Mouse (Mus musculus) urinary bladder, postnatal 10 days (tissue): ENCODE results near the gene Cotl1.

Experiments used
- DNase-seq: peaks from one replicate; pipeline ENCODE4 v3.0.0; 2022; ENCODE audit warnings: low spot score

The Cotl1 gene

GRCm38 (mm10) chr8:119817446-119817845 lies 22.9 kb downstream of the Cotl1 start:
- no peak for DNase-seq

GRCm38 (mm10) chr8:119816219-119816618 lies 24.1 kb downstream of the Cotl1 start:
- no peak for DNase-seq

DNA sequence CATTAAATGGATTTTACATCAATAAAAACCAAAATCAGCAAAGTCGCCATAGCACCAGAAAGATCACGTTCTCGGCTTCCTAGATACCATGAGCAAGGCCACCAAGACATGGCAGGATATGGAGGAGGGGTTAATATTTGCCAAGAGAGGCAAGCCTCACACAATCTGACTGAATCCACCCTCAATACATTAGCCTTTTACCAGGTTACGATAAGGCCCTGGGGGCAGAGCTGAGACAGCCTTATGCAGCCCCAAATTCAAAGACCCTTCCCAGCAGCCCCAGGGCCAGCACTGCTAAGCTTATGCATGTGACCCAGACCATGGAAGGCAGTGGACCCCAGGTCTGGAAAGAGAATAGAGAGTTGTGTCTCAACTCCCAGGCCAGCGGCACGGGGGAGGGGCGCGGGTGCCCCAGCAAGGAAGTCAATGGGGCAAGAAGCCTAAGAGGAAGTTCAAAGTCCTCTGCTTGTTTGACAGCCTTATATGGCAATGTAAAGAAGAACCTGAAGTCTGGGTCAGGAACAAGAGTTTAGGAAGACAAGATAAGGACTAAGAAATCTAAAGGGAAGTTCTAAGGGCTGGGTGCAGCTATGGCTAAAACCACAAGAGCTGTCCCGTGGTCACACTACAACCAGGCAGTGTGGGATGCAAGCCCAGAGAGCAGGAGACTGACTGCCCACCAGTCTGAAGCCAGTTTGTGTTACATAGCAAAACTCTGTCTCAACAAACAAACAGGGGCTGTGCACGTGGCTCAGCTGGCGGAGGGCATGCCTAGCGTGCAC lies 27.5 kb downstream of the Cotl1 start:
- DNase-seq = no peak

DNA sequence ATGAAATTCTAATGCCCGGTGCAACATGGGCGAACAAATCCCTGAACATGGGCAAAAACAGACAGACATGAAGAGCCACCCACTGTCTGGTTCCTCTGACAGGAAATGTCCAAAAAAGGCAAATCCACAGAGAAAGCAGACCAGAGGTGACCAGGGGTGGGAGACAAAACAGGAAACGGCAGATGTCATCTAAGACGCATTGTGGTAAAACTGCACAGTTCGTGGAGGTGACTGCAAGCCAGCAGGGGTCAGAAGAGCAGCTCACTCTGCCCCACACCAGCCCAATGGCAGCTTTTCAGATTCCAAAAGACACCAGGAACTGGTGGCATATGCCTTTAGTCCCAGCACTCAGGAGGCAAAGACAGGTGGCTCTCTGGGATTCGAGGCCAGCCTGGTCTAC lies 28.4 kb downstream of the Cotl1 start:
- no peak for DNase-seq

- DNase-seq = no peak
Measured at GRCm38 (mm10) chr8:119810953-119811499, 29.3 kb downstream of the Cotl1 start.

DNA sequence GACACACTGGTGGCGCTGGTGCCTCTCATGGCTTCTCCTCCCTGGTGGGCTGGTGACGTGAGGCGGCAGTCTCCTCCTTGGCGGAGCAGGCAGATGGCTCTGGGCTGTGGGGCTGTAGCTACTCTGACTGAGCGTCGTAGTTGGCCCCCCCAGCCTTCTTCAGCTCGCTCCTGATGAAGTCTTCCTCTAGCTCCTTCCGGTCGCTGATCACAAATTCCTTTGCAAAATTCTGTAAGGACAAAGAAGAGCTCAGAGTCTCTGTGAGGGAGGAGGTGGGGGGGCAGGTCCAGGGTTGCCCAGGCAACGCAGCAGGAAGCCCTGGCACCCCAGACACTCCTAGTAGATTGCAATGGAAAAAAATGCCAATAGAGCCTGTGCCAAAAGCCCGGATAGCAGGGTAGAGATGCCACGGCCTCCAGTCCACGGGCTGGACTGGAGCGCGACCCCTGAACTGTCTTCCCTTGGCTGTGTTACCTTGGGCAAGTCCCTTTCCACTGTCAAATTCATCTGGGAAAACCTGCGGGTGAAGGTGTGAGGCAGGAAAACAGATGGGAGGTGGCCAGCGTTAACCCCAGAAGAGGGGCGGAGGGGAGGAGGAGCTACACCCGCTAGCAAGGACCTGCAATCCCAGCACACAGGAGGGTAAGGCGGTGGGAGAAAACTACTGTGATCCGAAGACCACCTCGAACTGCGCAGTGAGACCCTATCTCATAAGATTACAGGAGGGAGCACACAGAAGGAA lies 30.0 kb downstream of the Cotl1 start:
- DNase-seq = no peak

DNA sequence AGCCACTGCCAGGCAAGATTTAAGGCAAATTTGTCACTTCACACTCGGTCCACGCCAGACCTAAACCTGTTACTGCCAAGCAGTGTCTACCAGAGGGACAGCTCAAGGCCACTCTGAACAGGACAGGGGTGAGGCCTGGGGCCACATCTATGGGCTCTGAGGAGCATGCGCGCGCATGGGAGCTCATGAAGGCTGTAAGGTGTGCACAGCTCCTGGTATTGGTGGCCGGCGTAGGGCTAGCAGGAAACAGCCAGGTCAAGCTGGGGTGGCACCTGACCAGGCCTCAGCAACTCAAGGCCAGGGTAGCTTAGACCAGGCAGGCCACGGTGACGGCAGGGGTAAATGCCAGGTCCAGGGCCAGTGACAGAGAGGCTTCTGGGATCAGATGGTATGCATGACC lies 30.7 kb downstream of the Cotl1 start:
- no peak for DNase-seq

DNA sequence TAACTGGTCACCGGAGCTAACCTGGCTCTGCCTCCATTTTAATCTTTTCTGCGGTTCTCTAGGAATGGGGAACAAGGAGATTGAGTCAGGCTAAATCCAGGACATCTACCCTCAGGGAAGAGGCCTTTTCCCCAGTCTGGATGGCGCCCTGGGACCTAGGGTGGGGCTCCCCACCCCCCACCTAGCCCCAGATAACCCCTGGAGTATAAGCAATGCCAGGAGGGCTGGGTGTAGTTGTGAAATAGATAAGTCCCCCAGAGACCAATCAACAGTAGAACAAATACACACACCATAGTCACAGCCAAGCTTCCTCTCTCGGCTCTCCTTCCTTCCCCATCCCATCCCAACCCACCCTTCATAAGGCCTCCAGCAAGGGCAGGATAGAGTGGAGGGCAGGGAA lies 32.7 kb downstream of the Cotl1 start:
- DNase-seq = no peak

- DNase-seq = no peak
Measured at GRCm38 (mm10) chr8:119806422-119807263, 33.7 kb downstream of the Cotl1 start.

DNA sequence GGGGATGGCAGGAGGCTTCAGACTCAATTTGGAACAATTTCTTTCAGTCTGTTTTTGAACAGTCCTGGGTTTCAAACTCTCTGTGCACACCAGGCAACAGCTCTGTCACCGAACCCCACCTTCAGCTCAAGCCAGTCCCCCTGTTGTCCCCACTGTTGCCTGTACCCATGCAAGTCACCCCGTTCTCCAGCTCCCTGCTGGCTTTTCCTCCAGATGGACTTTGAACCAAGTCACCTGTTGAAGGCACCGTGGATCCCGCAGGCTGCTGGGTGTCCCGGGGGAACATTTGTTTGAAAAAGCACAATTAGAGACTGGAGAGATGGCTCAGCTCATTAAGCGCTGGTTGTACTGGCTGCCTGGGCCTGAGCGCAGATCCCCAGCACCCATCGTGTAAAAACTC lies 35.1 kb downstream of the Cotl1 start:
- DNase-seq = no peak

- DNase-seq = no peak
Measured at GRCm38 (mm10) chr8:119802592-119802991, 37.8 kb downstream of the Cotl1 start.

GRCm38 (mm10) chr8:119801168-119801567 lies 39.2 kb downstream of the Cotl1 start:
- DNase-seq = no peak

DNA sequence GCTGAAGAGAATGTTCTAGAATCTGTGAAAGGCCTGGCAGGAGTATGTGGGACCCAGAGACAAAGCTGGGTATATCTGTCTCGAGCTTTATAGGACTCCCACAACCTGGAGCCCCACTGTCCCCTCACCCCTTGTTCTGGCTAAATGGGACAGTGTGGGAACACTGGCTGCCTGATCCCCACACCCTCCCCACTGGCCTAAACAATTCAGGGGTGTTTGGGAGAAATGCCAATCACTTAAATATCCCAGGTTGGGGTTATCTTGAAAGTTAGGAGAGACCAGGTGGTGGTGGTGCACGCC lies 41.4 kb downstream of the Cotl1 start:
- no peak for DNase-seq

DNA sequence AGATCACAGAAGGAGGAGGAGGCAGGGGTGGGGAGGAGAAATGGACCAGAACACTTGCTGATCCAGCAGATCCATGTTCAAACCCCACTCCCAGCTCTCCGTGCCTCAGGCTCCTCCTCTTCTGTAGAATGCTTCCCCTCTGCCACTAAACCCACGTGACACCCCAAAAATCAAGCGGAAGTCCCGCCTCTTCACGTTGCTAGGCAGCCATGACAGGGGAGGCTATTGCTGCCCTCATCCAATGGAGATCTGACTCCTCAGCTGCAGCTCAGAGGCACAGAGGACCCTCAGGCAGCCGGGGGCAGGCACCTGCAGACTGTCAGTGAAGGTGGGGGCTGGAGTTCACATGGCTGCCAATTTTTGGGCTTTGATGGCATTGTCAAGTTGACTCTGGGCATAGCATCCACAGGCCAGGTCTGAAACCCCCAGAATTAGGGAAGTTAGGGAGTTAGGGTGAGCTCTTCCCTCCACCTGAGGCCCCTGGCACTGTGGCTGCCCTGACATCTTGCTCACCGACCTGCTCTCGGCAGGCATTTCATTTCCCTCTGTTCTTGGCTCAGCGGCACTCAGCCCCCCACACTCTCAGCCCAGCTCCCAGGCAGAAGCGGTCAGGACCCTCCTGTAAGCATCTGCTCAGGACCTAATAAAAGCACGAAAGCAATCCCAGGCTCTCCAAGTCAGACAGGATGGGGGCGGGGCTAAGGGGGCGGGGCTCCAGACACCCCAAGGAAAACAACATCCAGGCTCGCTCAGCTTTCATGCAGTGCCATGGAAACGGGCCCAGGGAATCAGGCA lies 42.0 kb downstream of the Cotl1 start:
- no peak for DNase-seq

GRCm38 (mm10) chr8:119795651-119796050 lies 44.7 kb downstream of the Cotl1 start:
- DNase-seq = no peak

DNA sequence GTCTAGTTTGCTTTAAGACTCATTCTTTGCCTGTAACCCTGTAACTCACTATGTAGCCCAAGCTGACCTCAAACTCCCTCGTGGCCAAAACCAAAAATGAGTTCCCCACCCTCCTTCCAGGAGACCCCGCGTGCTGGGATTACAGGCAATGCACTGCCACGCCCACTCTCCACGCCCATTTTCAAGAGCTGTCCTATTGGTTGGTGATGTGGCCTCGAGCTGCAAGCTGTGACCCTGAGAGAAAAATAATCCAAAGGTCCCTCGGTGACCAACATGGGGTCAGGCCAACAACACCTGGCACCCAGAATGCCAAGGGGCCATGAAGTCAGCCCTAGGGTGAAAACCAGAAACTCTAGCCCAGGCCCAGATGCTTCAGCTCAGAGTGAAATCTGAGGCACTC lies 45.7 kb downstream of the Cotl1 start:
- DNase-seq = no peak

- no peak for DNase-seq
Measured at GRCm38 (mm10) chr8:119791804-119792704, 48.3 kb downstream of the Cotl1 start.

- no peak for DNase-seq
Measured at GRCm38 (mm10) chr8:119789581-119789980, 50.8 kb downstream of the Cotl1 start.

- DNase-seq = no peak
Measured at GRCm38 (mm10) chr8:119788607-119789381, 51.5 kb downstream of the Cotl1 start.

GRCm38 (mm10) chr8:119787341-119787740 lies 53.0 kb downstream of the Cotl1 start:
- no peak for DNase-seq
